Mouse (Mus musculus): ENCODE measurements around the gene Pde2a.
"Not testable (repeated sequence)": the region's sequence is repeated elsewhere in the genome, so short reads cannot be mapped to it uniquely, and the experiment has no call there.

Pde2a gene

DNA sequence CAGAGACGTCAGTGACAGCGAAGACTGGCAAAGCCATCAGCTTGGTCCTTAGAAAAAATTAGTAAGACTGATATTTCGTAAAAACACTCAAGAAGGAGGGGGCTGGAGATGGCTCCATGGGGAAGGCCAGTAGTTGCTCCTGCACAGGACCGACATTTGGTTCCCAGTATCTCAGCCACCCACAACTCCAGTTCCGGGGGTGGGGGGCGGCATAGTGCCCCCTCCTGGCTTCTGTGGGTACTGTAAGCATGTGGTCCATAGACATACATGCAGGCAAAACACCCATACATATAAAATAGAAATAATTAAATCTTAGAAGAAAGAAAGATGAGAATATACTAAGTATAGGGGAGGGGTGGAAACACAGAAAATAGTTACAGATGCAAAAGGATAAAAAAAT lies 95.0 kb downstream of the Pde2a start:
- DNase-seq (ENCODE audit: inconsistent ontology term) = no peak

DNA sequence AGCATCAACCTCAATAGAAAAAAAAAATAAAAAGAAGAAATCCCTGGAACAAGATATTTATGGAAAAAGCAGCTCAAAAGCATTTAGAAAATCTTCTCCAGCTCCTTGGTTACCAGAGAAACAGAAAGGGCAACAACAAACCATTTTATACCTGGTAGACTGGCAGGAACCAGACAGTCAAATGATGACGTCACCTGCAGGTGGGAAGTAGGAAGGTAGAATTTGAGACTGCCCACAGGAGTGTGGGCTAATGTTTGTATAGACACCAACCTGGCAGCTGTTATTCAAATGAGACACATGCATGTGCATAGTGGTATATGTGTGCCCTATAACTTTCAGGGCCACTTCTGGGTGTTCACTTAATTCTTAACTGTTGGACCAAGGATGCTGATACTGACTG lies 100.2 kb downstream of the Pde2a start:
- no peak for DNase-seq (ENCODE audit: inconsistent ontology term)

DNA sequence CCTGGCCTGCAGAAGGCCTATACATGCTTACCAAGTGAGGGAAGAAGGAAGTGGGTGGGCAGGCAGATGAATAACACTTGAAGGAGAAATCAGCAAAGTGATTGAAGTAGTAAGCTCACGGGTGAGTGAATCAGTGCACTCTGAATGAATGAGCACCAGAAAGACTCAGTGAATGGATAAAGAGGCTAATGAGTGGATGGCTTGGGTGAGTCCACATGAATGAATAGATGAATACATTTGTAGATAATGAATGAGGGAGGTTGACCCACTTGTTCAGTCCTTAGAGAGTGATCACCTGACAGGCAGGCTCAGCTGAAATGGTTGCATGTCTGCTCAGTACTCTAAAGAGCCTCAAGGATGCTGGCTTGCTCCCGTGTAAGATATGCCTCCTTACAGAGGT lies 101.7 kb downstream of the Pde2a start:
- peak; percentile 87 for DNase-seq (ENCODE audit: inconsistent ontology term)

DNA sequence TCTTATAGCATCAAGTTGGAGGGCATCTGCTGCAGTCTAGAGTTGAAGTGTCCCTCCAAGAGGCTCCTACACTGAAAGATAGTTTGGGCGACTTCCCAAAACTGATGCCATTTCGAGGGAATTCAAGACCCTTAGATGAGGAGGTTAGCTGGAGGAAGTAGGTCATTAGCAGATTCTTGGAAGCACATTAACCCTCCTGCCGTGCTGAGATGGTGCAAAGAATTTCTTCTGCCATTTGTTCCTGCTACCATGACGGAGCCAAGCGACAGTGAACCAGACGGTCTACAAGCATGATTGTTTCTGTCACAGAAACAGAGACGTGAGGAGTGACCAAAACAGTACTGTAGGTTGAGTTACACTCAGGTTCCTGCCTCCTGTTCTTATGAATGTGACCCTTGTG lies 105.0 kb downstream of the Pde2a start:
- peak; percentile 17 for DNase-seq (ENCODE audit: inconsistent ontology term)

DNA sequence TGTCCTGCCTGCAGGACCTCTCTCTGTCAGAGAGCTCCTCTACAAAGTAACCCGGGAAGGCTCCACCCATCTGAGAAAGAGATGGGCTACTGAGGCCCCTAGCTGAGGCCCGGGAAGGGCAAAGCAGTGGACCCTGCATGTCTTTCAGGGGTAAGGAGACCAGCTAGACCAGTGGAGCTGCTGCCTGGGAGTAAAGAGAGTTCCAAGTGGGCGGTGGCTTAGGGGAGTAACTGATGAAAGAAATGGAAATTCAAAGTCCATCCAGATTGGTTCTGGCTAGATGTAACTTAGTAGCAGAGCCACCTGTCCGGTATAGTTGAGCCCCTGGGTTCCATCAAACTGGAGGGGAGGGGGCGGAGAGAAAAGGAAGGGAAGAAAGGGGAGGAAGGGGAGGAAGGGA lies 112.9 kb downstream of the Pde2a start:
- no peak for DNase-seq (ENCODE audit: inconsistent ontology term)

DNA sequence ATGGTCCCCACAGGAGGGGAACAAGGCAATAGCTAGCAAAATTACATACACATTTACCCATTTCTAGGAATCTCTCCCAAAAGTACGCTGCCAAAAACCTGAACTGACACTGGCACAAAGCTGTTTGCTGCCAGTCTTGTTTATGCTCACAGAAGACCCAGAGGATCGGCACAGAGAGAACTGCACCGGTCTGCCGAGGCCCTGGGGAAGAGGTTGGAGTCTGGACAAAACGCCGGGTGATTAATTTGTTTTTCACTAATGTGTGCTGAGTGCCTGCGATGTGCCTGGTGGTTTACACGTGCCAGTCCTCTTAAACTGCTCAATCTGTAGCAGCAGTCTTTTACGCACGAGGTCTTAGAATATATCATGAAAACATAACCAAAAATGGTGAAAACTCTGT lies 113.6 kb downstream of the Pde2a start:
- DNase-seq (ENCODE audit: inconsistent ontology term) = no peak

DNA sequence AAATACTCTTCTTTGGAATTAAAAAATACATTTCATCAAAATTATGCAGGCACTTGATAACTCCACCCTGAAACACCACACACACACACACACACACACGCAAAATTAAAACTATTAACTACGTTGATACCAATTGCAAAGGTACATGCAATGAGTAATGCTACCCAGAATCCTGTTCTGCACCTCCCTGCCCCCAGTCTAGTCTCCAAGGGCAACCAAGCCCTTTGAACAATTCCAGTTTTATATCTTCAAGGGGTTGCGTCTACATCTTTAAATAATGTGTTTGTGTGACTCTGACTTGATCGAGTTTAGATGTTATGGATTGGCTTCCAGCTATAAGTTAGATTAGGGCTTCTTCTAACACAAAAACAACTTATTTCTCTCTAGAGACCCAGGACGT lies 114.0 kb downstream of the Pde2a start:
- no peak for DNase-seq (ENCODE audit: inconsistent ontology term)

DNA sequence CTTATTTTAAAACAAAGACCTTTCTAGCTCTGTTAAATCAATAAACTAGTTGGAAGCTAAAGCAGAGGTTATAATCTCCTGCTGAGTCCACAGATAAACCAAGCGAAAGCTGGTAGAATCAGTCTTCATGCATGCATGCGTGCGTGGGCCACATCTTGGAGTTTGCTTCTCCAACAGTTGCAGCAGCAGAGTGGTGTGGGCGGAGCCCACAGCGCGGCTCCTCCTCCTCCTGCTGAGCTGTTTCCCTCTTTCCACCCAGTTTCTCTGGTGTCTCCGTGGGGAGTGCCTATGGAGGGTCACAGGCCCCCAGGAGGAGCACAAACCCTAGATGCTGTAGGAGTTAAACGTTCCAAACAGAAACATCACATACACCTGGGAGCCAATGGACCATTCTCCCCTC lies 116.0 kb downstream of the Pde2a start:
- DNase-seq (ENCODE audit: inconsistent ontology term) = no peak

DNA sequence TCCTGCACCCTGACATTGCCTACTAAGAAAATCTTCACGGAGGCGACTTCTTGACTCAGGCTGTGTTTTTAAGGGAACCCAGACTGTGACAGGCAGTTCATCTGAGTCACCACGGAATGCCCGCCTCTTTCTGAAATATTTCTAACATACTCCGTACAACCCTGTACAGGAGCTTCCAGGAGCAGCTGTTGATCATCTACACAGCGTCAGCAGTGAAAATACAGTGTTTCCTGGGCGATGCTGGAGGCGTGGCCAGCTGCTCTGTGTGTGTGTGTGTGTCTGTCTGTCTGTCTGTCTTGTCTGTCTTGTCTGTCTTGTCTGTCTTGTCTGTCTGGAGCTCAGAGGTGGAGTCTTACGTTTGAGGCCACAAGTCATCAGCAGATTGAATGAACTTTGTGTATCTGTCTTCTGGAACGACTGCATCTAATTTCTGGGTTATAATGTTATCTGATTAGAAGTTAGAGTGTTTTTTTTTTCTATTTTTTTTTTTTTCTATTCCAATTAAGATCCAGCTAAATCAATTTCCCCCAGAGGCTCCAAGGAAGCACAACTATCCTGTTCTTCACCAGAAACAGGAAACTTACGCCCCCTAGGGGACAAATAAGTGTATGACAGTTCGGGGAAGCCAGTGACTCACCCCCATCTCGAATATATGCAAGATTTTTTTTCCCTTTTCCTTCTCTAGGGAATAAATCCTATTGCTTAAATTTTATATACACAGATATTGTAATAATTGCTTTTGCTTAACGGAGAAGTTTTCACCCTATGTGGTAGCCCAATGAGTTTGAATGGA lies 116.8 kb downstream of the Pde2a start:
- peak; percentile 63 for DNase-seq (ENCODE audit: inconsistent ontology term)

DNA sequence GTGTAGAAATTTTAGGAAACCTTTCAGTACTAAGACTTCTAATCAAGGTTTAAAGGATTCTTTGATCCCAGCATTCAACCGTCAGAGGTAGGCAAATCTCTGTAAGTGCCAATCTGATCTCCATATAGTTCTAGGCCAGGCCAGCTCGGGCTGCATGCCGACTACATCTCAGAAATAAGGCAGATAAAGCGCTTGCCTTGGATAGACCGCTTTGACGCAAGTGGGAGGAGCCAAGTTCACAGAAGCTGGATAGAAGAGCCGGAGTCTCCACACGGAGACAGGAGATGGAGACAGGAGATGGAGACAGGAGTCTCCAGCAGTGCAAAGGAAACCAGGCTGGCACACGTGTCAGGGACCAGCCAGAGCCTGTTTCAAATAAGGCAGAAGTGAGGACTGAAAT lies 118.3 kb downstream of the Pde2a start:
- DNase-seq (ENCODE audit: inconsistent ontology term) = no peak

DNA sequence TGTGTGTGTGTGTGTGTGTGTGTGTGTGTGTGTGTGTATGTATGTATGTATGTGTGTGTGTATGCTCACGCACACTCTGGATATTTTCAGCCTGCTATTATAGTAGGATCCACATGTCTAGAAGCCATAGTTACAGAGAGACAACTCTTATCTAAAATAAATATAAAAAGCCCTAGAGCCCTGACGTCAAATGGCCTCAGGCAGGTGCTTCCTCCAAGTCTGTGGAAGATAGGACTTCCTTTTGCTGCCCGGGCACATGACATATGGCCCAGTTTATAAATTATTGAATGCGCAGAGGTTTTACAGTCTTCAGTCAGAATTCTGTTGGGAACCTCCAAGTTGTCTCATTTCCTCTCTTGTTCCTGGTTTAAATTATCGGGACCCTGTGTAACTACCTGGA lies 119.2 kb downstream of the Pde2a start:
- no peak for DNase-seq (ENCODE audit: inconsistent ontology term)

DNA sequence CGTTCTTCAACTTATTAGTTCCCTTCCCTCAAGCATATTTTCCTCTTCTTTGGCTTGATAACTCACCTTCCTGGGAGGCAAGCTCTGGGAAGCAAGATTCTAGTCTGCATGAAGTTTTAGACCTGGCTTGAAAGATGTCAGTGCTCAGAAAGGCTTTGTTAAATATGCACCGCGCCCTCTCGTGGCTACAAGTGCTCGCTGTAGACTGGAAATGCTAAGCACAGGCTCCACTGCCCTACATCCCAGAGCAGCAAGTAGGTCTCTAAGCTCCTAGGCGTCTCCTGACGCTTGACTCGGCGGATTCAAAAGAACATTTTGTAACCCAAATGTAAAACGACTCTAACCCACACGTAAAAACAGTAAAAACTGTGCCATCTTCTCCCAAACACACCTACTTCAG lies 119.6 kb downstream of the Pde2a start:
- peak; percentile 63 for DNase-seq (ENCODE audit: inconsistent ontology term)

DNA sequence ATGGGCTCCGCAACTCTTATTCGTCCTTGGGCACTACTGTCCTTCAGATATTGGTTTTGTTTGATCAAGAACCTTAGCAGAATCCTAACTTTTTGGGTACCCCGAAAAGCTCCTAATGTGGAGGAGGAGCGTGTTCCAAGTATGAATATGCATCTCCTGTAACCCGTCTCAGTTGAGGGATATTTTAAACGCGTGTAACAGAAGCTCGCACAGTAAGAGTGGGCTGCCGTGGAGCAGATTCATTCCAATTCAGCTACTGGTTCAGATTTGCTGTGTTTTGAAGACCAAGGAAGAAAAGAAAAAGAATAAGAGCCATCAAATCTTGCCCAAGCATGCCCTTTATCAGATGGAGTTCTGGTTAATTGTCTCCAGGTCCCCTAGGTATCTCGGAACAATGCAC lies 120.2 kb downstream of the Pde2a start:
- DNase-seq (ENCODE audit: inconsistent ontology term) = no peak

DNA sequence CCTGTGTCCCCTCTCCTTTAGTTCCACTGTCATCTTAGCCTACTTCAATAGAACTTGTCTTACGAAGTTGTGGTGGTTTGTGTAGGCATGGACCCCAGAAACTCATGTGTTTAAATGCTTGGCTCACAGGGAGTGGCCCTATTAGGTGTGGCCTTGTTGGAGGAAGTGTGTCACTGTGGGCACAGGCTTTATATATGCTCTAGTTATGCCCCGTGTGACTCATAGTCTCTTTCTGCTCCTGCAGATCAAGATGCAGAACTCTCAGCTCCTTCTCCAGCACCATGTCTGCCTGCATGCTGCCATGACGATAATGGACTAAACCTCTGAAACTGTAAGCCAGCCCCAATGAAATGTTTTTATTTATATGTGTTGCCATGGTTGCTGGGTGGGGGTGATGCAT lies 126.2 kb downstream of the Pde2a start:
- no peak for DNase-seq (ENCODE audit: inconsistent ontology term)

DNA sequence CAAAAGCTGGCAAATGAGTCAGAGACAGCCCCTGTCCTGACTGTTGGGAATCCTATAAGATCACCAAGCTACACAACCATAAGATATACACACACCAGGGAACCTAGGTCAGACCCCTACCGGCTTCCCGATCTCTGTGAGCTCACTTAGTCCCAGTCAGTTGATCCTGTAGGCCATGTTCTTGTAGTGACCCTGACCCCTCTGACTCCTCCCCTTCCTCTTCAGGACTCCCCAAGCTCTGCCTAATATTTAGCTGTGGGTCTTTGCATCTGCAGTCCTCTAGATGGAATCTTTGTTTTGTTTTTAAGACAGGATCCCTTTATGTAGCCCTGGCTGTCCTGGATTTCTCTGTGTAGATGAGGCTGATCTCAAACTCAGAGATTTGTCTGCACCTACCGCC lies 127.8 kb downstream of the Pde2a start:
- DNase-seq (ENCODE audit: inconsistent ontology term) = no peak

DNA sequence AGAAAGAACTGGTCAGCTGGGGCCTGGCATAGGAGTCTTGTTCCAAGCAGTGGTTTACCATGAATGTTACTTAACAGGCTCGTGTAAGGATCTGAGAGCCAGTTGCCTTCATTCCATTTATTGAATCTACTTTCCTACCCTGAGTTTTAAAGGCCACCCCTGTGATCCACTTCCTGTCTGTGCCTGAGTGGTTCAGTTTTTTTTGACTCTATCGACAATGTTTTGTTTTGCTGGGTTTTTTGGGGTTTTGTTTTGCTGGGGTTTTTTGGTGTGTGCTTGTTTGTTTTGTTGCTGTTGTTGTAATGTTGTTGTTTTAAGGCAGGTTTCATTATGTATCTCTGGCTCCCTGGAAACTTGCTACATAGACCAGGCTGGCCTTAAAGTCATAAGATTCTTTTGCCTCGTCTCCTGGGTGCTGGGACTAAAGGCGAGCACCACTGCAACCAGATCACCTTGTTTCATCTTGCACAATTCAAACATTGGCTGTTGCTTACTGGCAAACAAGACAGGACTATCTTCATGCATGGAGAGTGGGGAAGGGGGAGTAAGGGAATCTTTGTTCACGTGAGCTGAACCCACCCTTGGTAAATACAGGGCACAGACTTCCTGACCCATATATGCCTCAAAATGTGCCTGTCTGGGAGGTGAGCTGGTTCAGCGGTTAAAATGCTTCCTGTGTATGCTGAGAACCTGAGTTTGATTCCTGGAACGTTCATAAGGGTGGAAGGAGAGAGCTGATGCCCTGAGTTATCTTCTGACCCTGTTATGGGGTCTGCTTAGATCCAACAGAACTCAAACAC lies 129.4 kb downstream of the Pde2a start:
- no peak for DNase-seq (ENCODE audit: inconsistent ontology term)

DNA sequence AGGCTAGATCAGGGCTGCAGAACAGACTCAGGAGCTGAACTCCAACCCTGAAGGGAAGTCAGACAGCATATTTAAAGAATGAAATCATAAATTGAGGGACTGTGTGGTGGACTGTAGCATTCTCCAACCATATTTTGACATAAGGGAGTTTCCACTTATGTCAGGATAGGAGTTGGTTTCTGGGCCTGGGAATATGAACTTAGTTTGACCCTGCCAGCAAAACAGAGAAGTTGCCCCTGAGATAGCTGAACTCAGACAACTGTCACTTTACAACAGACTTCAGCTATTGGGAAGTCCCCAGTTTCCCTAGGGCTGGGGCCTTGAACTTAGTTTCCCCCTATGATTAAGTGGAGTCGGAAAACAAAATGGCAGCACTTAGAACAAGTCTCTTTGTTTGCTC lies 130.0 kb downstream of the Pde2a start:
- no peak for DNase-seq (ENCODE audit: inconsistent ontology term)

DNA sequence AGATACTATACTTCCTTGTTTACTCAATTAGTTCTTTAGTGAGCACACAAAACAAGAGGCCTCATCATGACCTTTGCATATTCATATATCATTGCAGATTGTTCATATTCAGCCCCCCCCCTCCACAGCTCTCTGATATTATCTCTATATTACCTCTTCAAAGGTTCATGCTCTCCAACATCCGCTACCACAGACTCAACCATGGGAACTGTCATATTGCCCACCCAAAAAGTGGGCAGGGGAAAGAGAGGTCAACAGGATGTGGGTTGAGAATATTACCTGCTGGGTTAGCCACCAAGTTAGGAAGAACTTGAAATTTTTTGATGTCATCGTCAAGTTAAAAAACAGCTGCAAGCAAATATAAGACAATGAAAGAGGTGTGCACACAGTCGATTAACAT lies 134.0 kb downstream of the Pde2a start:
- not testable (repeated sequence) for DNase-seq (ENCODE audit: inconsistent ontology term)

DNA sequence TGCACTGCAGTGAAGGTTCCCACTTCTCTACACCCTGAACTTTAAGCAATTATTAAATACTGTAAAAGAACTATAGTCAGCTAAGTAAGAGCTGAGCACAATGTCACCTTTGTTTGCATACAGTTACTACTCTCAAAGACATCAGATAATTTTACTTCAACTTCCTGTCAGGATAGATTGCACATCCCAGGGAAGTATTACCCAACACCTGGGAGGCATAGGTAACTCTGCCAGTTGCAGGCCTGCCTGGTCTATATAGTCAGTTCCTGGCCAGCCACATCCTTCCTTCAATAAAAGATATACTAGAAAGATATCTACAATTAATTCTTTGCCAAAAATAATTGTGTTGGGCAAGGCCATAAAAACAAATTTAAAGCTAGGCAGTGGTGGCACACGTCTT lies 135.9 kb downstream of the Pde2a start:
- no peak for DNase-seq (ENCODE audit: inconsistent ontology term)

DNA sequence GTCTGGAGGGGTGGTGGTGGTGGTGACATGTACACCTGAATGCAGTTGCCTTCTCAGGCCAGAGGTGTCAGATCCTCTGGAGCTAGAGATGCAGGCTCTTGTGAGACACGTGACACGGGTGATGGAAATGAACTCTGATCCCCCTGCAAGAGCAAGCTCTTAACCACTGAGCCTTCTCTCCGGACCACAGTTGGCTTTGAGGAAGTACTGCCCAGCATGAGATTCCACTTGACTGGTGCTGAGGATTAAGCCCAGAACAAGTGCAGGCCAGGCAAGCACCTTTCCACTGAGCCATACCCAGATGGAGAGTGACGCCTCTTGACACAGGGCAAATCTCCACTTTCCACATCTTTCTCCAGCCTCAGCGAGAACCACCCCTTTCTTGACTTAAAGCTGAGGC lies 137.9 kb downstream of the Pde2a start:
- DNase-seq (ENCODE audit: inconsistent ontology term) = not testable (repeated sequence)

All from Muller cell, postnatal 12 days (primary cell).